Mouse (Mus musculus) stomach, postnatal 0 days (tissue): ENCODE data around the gene Gpatch2l.

ENCODE experiments used
- CTCF ChIP-seq: IDR thresholded peaks from 2 replicates; pipeline ENCODE4 v1.5.1; 2016; ENCODE audit warnings: antibody characterized with exemption, low read depth, mild to moderate bottlenecking, moderate library complexity
- EP300 ChIP-seq: optimal IDR thresholded peaks from 2 replicates; pipeline ENCODE3; 2016; ENCODE audit warnings: antibody characterized with exemption

DNA sequence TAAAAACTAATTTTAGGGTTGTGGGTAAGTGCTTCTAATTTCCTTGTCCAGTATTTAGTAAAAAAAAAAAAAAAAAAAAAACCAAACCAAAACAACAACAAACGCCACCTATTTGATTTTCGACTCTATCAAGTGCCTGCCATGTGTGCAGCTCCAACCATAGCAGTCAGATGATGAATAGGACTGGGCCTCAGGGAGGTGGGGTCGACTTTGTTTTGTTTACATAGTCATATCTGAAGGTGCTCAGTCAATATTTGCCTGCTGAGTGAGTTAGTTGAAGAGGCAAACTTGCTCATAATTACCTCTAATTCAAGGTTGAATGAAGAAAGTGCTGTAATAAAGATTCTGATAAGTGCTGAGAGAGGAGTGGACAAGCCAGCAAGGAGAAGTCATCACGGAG, 7.4 kb upstream of the Gpatch2l start:
- TF ChIP-seq CTCF (no peak), EP300 (no peak)
